Mouse (Mus musculus) kidney, embryonic 14.5 days (tissue): Measurements from ENCODE around the gene Cercam. TPM values are rescaled to one million over a fixed set of nuclear protein-coding genes. Genes with fewer than 3 reads are reported as not detected.
A peak's percentile ranks its signal among the peaks of the same experiment; 100 is the strongest.

Experiments used
- ATAC-seq: fragments of 200-750 bp; cut with Nextera tagmentation; 2 replicates; pipeline ENCODE4 v1.8.0; 2017; ENCODE audit warnings: moderate number of reproducible peaks, mild to moderate bottlenecking, moderate TSS enrichment, moderate library complexity; ENCODE audit not compliant: low FRiP score, low TSS enrichment
- H3K27ac ChIP-seq: fragments of 300-500 bp; sonication (generic); 2 replicates; pipeline ENCODE4 v1.5.1; 2014; ENCODE audit warnings: low read depth, mild to moderate bottlenecking, low read length, moderate library complexity, mixed read lengths
- H3K27me3 ChIP-seq: fragments of 300-500 bp; sonication (generic); 2 replicates; pipeline ENCODE4 v1.6.1; 2014; ENCODE audit warnings: mild to moderate bottlenecking, low read length; ENCODE audit not compliant: control insufficient read depth, insufficient read depth
- H3K36me3 ChIP-seq: fragments of 300-500 bp; sonication (generic); 2 replicates; pipeline ENCODE4 v1.6.1; 2014; ENCODE audit warnings: low read length, mixed read lengths; ENCODE audit not compliant: control insufficient read depth, insufficient read depth
- H3K4me1 ChIP-seq: fragments of 300-500 bp; sonication (generic); 2 replicates; pipeline ENCODE4 v1.6.1; 2014; ENCODE audit warnings: low read length, mixed read lengths; ENCODE audit not compliant: control insufficient read depth, insufficient read depth
- H3K4me2 ChIP-seq: fragments of 300-500 bp; sonication (generic); replicated peaks from 2 replicates; pipeline ENCODE4 v1.6.1; 2014; ENCODE audit warnings: low read depth, mild to moderate bottlenecking, low read length
- H3K4me3 ChIP-seq: fragments of 300-500 bp; sonication (generic); 2 replicates; pipeline ENCODE4 v1.5.1; 2014; ENCODE audit warnings: mild to moderate bottlenecking, low read length
- H3K9ac ChIP-seq: fragments of 300-500 bp; sonication (generic); 2 replicates; pipeline ENCODE4 v1.6.1; 2014; ENCODE audit warnings: low read depth, mild to moderate bottlenecking, low read length, moderate library complexity
- H3K9me3 ChIP-seq: fragments of 300-500 bp; sonication (generic); 2 replicates; pipeline ENCODE4 v1.6.1; 2016; ENCODE audit warnings: low read length; ENCODE audit not compliant: control insufficient read depth
- WGBS: fragments of 180-500 bp; shearing (Covaris S2); extraction: QIAGEN DNeasy Blood & Tissue Kit; methylation state at CpG from one replicate; pipeline ENCODE4 v1.1.7; 2014; 5-methylcytosine and 5-hydroxymethylcytosine counted together
- polyA plus RNA-seq: library from polyadenylated mRNA; unstranded; fragments of >200 nt; fragmentation: Nextera tagmentation; extraction: Ambion mirVana; gene quantifications from 2 replicates; pipeline ENCODE4 v1.2.1, GENCODE M21; 2014

Gene Cercam
- polyA plus RNA-seq, 1 experiment from 2014 or later, result 15.6 TPM

DNA sequence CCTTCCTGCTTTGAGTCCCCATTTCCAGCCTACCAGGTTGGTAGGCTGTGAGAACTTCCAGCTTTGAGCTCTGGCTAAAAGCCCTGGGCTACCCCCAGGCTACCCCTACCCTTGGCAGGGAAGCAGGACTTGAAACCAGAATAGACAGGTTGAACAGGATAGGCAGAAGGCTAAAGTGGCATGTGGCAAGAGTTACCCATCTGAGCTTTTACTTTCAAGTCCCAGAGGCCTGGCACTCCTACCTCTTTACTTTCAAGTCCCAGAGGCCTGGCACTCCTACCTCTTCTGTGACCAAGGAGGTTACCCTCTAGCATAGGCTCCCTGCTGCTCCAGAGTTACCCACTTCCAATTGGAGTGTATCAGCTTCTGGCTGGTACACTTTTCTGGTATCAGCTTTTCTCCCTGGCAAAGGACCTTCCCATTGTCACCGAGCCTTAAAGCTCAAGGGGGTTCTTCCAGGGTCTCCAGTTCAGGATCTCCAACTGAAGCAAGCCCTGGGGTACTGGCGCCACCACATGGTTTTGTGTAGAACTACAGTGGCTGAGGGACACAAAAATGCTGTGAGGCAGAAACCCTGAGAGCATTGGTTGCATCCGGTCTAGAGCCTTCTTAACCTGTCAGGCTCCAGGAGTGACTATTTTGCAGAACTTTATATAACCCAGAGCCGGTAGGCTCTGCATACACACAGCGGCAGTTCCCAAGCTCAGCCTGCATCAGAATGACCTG, 10.1 kb upstream of the Cercam start:
- 0 out of 2 replicates have a peak, but pooled peaks have one; percentile 36 for ATAC-seq
- no peaks in the 10 kb centered on the region for H3K27me3 ChIP-seq
- peaks cover 8% of the 10 kb centered on the region; the same call in 1 of the 2 replicates for H3K4me1 ChIP-seq
- H3K4me3 ChIP-seq, result no peak overlapping the region
- WGBS, result 5% methylated on average over 5 of the region's 5 CpGs
- no peak overlapping the region for H3K9ac ChIP-seq
- H3K27ac ChIP-seq, result no peak overlapping the region
- no peaks in the 10 kb centered on the region for H3K36me3 ChIP-seq
- no peak overlapping the region for H3K4me2 ChIP-seq
- H3K9me3 ChIP-seq, result no peaks in the 10 kb centered on the region

DNA sequence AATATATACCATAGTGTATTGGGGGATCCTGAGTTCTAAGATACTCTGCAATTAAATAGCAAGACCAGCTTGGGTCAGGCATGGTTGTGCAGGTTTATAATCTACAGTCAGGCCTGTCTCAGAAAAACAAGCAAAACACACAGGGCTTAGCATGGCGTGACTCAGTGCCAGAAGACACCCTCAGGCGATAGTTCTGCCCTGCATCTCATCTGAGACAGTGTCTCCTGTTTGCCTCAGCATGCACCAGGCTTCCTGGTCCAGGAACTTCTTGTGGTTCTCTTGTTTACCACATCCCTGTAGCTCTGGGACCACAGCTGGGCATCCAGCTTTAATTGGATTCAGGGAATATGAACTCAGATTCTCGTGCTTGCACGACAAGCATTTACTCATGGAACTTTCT, 3.8 kb upstream of the Cercam start:
- 73% methylated on average over 4 of the region's 4 CpGs for WGBS
- no peaks in the 10 kb centered on the region for H3K36me3 ChIP-seq

DNA sequence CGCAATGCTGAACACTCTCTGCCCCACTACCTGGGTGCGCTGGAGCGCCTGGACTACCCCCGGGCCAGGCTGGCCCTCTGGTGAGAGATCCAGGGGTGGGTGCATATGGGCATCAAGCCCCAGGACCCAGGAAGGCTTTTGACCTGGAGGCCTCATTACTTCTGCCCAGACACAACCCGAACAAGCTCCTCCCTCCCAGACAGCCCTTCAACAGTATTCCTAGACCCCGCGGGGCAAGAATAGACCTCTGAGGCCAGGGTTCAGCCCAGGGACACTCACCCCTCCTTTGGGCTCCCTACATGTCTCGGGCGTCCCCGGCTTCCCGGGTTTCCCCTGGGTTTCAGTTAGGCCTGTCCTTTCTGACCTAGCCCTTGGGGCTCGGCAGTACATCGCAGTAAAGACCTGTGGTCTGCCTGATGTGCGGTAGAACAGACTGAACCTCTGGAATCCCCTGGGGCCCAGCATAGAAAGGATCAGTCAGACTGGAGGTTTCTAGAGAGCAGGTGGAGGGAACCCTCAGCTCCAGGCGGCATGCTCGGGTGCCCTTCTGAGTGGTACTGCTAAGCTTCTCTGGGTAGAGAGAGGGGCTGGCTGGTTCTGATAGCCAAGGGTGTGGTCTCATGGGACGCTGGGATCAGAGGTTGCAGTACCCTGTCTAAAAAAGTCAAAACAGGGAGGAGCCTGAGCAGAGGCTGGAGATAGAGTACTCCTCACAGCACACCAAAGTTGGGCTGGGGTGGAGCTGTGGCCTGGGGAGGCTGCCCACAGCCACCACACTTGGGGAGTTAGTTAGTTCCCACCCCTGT, 885 bp downstream of the Cercam start:
- WGBS, result 3% methylated on average over 17 of the region's 17 CpGs
- ATAC-seq, result peak; percentile 29
- Histone ChIP-seq H3K9ac (peak overlapping the region; percentile 65), H3K4me2 (peak overlapping the region; percentile 95), H3K4me1 (peaks cover 4% of the 10 kb centered on the region; the same call in 1 of the 2 replicates), H3K27me3 (no peaks in the 10 kb centered on the region), H3K9me3 (no peaks in the 10 kb centered on the region), H3K27ac (0 out of 2 replicates have a peak overlapping the region, but pooled peaks have one; percentile 14), H3K4me3 (peak overlapping the region; percentile 55), H3K36me3 (no peaks in the 10 kb centered on the region)

More for the DNA sequence above, 3.8 kb upstream of the Cercam start:
- Histone ChIP-seq H3K9ac (no peak overlapping the region), H3K4me1 (0 out of 2 replicates have a peak, but pooled peaks cover under 1% of the 10 kb centered on the region), H3K27me3 (no peaks in the 10 kb centered on the region), H3K27ac (no peak overlapping the region), H3K4me2 (no peak overlapping the region), H3K4me3 (no peak overlapping the region), H3K9me3 (no peaks in the 10 kb centered on the region)
- no peak for ATAC-seq

DNA sequence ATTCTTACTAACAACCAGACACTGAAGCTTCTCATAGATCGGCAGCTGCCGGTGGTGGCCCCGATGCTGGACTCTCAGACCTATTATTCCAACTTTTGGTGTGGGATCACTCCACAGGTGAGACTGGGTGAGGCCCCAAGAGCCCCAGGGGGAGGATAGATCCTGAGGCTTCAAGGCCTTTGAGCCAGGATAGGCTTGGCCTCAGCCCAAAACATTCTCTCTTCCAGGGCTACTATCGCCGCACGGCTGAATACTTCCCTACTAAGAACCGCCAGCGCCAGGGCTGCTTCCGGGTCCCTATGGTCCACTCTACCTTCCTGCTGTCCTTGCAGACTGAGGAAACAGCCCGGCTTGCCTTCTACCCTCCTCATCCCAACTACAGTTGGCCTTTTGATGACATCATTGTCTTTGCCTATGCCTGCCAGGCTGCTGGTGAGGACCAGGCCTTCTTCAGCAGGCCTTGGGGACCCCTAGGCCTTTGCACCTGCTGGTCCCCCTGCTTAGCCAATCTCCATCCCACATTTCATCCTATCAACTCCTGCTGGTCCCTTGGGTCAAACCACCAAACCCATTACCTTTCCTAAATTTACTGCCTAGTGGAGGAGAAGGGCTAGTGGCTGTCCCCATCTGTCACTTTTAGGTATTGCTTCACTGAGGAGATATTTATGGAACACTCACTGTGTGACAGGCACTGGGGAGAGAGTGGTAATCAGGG, 3.8 kb downstream of the Cercam start:
- ATAC-seq, result no peak
- Histone ChIP-seq H3K4me3 (no peak overlapping the region), H3K27me3 (no peaks in the 10 kb centered on the region), H3K27ac (no peak overlapping the region), H3K9me3 (no peaks in the 10 kb centered on the region), H3K9ac (no peak overlapping the region), H3K36me3 (no peaks in the 10 kb centered on the region), H3K4me1 (peaks cover 4% of the 10 kb centered on the region; the same call in 1 of the 2 replicates), H3K4me2 (no peak overlapping the region)
- 88% methylated on average over 10 of the region's 10 CpGs for WGBS

DNA sequence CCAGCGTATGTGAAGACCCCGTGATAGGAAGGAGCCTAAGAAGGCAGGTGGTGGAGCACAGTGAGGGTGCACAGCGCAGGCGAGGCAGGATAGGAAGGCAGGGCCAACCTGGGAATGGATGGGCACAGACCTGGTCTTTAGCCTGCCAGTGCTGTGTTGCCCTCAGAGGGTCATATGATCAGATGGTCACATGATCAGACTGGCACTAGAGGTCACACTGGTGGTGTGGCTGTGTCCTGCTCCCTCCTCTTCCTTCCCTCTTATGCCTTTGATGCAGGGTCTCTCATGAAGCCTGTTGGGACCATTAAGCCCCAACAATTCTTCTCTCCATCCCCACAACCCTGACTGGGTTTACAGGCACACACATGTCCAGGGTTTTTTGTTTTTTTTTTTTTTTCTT, 4.8 kb downstream of the Cercam start:
- Histone ChIP-seq H3K9ac (no peak overlapping the region), H3K27ac (no peak overlapping the region), H3K4me1 (peaks cover 4% of the 10 kb centered on the region; the same call in 1 of the 2 replicates), H3K36me3 (no peaks in the 10 kb centered on the region), H3K9me3 (no peaks in the 10 kb centered on the region), H3K27me3 (no peaks in the 10 kb centered on the region), H3K4me2 (no peak overlapping the region), H3K4me3 (no peak overlapping the region)
- WGBS, result 90% methylated on average over 4 of the region's 4 CpGs
- ATAC-seq, result no peak

DNA sequence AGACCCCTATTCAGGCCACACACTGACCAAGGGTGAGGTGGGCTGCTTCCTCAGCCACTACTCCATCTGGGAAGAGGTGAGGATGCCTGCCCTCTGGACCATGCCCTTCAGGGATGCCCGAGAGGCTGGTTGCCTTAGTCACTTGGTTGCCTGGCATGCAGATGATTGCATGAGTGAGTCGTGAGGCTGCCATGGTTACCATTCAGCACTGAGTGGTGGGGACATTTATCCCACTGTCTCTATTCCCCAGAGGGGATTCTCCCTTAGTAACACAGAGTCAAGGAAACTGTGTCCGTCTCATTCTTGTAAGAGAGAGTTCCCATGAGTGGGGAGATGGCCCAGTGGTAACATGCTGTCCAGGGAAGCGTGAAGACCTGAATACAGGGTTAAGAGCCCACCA, 9.1 kb downstream of the Cercam start:
- H3K9ac ChIP-seq, result no peak overlapping the region
- no peak overlapping the region for H3K4me3 ChIP-seq
- H3K36me3 ChIP-seq, result peaks cover 5% of the 10 kb centered on the region; the same call in 1 of the 2 replicates
- no peaks in the 10 kb centered on the region for H3K4me1 ChIP-seq
- H3K9me3 ChIP-seq, result peaks cover 4% of the 10 kb centered on the region; the same call in 1 of the 2 replicates
- no peak overlapping the region for H3K27ac ChIP-seq
- H3K27me3 ChIP-seq, result no peaks in the 10 kb centered on the region
- no peak overlapping the region for H3K4me2 ChIP-seq
- 78% methylated on average over 4 of the region's 4 CpGs for WGBS
- no peak for ATAC-seq

DNA sequence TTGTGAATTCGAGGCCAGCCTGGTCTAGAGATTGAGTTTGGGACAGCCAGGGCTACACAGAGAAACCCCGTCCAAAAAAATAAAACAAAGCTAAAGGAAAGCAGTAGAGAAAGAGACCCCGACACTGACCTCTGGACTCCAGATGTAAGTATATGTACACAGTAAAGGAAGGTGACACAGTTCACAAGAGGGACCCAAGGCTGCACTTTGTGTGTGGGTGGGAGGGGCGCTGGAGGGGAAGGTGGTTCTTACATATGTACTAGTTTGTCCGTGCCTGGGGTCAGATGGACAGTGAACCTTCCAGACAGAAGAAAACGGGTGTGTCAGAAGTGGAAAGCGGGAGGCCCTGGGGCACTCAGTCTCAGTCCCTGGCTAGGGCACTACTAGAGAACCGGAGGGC, 10.2 kb downstream of the Cercam start:
- Histone ChIP-seq H3K9me3 (peaks cover 4% of the 10 kb centered on the region; the same call in 1 of the 2 replicates), H3K27ac (no peak overlapping the region), H3K4me1 (no peaks in the 10 kb centered on the region), H3K9ac (no peak overlapping the region), H3K27me3 (no peaks in the 10 kb centered on the region), H3K4me3 (no peak overlapping the region), H3K36me3 (peaks cover 5% of the 10 kb centered on the region; the same call in 1 of the 2 replicates), H3K4me2 (no peak overlapping the region)
- ATAC-seq, result no peak
- WGBS, result 71% methylated on average over 8 of the region's 8 CpGs

DNA sequence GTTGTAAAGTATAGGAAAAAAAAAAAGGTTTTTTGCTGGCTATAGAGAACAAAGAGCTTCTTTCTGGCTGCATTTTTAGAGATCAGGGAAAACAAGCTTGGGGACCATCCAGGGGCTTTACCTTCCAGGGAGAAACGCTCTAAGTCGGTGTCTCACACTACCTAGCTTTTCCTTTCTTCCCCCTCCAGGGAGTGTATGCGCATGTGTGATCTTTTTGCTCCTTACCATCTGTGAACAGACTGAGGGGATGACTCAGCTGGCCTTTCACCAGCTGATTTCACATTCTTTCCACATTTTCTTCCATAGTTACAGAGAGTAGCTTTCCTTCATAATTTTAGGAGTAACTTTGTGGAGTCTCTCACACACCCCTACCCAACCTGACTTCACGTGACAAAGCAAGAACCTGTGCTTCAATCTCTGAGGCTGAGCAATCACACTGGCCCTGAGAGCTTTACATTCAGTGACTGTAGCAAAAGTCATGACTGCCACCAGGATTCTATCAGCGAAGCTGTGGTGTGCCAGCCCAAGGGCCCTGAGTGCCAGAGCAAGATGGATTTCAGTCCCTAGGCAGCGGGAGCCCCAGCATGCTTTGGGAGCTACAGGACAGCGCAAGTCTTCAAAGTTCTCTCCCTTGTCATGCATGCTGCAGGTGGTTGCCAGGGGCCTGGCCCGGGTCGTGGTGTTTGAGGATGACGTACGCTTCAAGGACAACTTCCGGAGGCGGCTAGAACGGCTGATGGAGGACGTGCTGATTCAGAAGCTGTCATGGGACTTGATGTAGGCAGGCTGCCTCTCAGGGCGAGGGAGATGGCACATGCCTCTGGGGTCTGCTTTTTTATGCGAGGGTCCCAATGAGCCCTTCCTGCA, 11.2 kb downstream of the Cercam start:
- WGBS, result 74% methylated on average over 17 of the region's 17 CpGs
- Histone ChIP-seq H3K27me3 (no peaks in the 10 kb centered on the region), H3K4me3 (no peak overlapping the region), H3K4me2 (no peak overlapping the region), H3K4me1 (no peaks in the 10 kb centered on the region), H3K36me3 (peaks cover 5% of the 10 kb centered on the region; the same call in 1 of the 2 replicates), H3K9ac (no peak overlapping the region), H3K9me3 (peaks cover 4% of the 10 kb centered on the region; the same call in 1 of the 2 replicates), H3K27ac (no peak overlapping the region)
- no peak for ATAC-seq
